Mouse (Mus musculus): ENCODE measurements at regions not wholly inside any gene's neighbourhood (a gene's known extent, or its start where the extent isn't known, plus 50 kb on each side); places are given as distances from the start of the nearest gene placed in this dataset.
A peak's percentile ranks its signal among the peaks of the same experiment; 100 is the strongest.

GRCm38 (mm10) chr4:54602513-54603205, 342.2 kb upstream of the Zfp462 start:
- ATAC-seq (ENCODE audit: low TSS enrichment), result no peak

GRCm38 (mm10) chr4:54610101-54610500, 334.7 kb upstream of the Zfp462 start:
- no peak for ATAC-seq (ENCODE audit: low TSS enrichment)

GRCm38 (mm10) chr4:54611990-54612980, 332.6 kb upstream of the Zfp462 start:
- no peak for ATAC-seq (ENCODE audit: low TSS enrichment)

GRCm38 (mm10) chr4:54613076-54613475, 331.8 kb upstream of the Zfp462 start:
- ATAC-seq (ENCODE audit: low TSS enrichment), result no peak

- ATAC-seq (ENCODE audit: low TSS enrichment), result no peak
Observed at GRCm38 (mm10) chr4:54613611-54614010, 331.2 kb upstream of the Zfp462 start.

- ATAC-seq (ENCODE audit: low TSS enrichment), result no peak
Observed at GRCm38 (mm10) chr4:54615886-54616285, 329.0 kb upstream of the Zfp462 start.

- no peak for ATAC-seq (ENCODE audit: low TSS enrichment)
Observed at GRCm38 (mm10) chr4:54624024-54624873, 320.6 kb upstream of the Zfp462 start.

- no peak for ATAC-seq (ENCODE audit: low TSS enrichment)
Observed at GRCm38 (mm10) chr4:54636986-54637641, 307.7 kb upstream of the Zfp462 start.

- ATAC-seq (ENCODE audit: low TSS enrichment), result peak; percentile 56; the same call in 1 of the 2 replicates
Observed at GRCm38 (mm10) chr4:54646033-54646432, 298.8 kb upstream of the Zfp462 start.

- peak; percentile 88 for ATAC-seq (ENCODE audit: low TSS enrichment)
Observed at GRCm38 (mm10) chr4:54646459-54646858, 298.4 kb upstream of the Zfp462 start.

- ATAC-seq (ENCODE audit: low TSS enrichment), result no peak
Observed at GRCm38 (mm10) chr4:54648254-54648653, 296.6 kb upstream of the Zfp462 start.

GRCm38 (mm10) chr4:54651646-54652110, 293.2 kb upstream of the Zfp462 start:
- no peak for ATAC-seq (ENCODE audit: low TSS enrichment)

- peak; percentile 52; the same call in 1 of the 2 replicates for ATAC-seq (ENCODE audit: low TSS enrichment)
Observed at GRCm38 (mm10) chr4:54652111-54653021, 292.5 kb upstream of the Zfp462 start.

GRCm38 (mm10) chr4:54653097-54653776, 291.6 kb upstream of the Zfp462 start:
- no peak for ATAC-seq (ENCODE audit: low TSS enrichment)
